Mouse (Mus musculus): ENCODE measurements at regions not wholly inside any gene's neighbourhood (a gene's known extent, or its start where the extent isn't known, plus 50 kb on each side); places are given as distances from the start of the nearest gene placed in this dataset.
"Not testable (repeated sequence)": the region's sequence is repeated elsewhere in the genome, so short reads cannot be mapped to it uniquely, and the experiment has no call there.

DNA sequence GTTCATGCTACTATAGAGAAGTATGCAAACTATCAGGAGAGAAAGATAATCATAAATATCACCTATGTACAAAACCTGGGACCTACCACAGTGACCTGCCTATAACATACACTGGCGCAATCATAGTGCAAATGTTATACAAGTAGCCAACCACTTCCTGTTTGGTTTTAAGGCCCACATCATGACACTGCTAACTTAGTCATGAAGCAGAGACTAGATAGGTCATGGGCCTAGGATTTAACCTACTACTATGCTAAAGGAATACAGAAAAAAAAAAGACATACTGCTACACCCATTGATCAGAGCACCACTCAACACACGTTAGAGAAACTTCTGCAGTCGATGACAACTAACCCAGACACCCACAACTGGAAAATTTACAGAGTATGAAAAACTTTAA is 498.6 kb upstream of the Acvr2a start:
- peak; percentile 57 for DNase-seq (ENCODE audit: low read depth, low spot score)

DNA sequence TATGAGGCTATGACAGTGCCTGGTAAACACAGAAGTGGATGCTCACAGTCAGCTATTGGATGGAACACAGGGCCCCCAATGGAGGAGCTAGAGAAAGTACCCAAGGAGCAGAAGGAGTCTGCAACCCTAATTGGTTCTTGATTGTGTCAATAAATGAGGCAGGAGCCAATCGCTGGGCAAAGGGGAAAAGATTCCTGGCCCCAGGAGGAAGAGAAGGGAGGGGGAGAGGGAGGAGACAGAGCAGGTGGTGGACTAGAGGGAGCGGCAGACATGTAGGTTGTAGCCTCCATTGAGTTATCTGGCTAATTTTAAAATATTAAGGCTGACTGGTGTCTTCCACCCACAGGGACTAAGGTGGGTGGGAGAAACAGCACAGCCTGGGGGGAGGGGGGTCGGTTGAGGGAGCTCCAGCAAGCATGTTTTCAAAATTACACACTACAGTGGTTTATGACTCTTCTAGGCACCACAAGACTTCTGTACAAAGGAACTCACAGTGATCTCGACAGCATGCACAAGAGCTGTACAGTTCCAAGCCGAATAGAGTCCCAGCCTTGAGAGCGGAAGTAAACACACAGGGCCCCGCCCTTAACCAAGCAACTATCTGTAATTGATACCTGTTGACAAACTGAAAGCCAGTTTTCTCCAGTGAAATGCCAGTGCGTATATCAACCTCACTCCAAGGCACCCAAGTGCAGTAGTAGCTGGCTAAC is 497.6 kb upstream of the Acvr2a start:
- DNase-seq (ENCODE audit: low read depth, low spot score) = peak; percentile 55

DNA sequence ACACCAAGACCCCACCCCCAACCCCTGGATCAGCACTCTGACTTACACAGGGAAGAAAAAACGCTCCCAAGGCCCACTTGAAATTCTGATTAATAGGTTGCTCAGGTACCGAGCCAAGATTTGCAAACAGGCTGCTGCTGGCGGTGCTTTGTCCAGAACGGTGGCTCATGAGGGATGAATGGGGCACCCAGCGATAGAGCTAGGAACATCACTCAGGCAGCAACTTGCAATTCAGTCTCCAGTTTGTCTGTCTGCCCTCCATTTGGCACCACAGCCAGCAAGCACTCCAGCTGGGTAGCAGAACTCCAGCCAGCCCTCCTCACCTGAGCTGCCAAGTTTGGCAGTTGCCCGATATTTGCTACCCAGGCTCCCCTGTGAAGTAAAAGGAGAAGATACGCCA is 496.1 kb upstream of the Acvr2a start:
- no peak for DNase-seq (ENCODE audit: low read depth, low spot score)

DNA sequence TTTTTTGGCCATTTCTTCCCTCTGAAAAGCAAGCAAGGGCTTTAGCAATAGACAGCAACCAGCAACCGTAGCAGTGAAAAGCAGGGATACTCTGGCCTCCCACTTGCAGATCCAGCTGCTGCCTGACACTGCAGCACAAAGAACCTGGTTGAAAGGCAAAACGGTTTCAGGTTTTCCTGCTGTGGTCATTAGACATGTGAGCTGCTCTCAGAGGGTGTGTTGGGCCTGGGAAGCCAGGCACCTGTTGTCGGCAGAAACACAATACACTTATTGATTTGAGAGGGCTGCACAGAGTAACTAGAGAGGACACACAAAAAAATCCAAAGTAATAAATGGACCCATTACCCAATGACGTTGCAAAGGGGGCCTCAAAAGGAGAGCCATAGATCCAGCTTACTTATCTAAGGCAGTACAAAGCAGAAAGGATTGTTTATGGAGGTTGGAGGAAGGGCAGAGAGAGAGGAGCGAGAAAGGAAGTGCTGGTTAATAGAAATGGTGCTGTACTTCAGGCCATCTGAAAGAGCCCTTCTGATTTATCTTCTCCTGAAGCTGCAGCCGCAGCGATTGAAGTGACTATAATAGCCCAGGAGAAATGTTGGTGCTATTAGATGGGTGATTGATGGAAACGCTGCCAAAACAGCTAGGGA is 495.4 kb upstream of the Acvr2a start:
- DNase-seq (ENCODE audit: low read depth, low spot score) = no peak

DNA sequence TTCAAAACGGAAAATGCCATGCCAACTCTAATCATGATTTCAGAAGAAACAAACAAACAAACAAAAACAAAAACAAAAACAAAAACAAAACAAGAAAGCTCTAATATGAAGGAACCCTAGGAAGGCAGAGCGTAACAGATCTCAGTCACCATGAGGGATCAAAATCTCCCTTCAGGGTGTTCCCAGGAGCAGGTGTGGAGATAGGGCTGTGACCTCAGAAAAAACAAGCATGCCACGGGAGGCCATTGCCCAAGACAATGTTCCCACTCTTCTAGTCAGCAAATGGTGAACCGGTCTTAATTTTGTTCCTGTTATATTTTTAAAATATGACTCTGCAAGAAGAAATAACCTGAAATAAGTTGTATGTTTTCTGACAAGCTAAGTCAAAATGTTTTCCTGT is 492.4 kb upstream of the Acvr2a start:
- DNase-seq (ENCODE audit: low read depth, low spot score) = no peak

DNA sequence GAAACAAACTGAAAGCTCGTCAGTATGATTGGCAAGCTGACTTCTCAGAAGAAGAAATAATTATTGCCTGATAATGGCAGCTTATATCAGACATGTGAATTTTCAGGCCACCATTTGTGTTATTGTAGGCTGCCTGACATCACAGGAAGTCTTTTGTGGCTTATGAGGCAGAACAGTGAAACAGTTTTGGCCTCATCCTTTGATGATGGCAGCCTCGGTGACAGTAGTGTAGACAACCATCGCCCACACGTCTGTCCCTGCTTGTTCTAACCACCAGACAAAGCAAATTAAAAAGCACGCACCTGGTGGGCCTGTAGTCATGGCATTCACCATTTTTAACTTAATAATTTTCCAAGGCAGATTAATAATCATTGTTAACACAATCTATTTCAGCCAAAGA is 491.6 kb upstream of the Acvr2a start:
- DNase-seq (ENCODE audit: low read depth, low spot score) = peak; percentile 89

DNA sequence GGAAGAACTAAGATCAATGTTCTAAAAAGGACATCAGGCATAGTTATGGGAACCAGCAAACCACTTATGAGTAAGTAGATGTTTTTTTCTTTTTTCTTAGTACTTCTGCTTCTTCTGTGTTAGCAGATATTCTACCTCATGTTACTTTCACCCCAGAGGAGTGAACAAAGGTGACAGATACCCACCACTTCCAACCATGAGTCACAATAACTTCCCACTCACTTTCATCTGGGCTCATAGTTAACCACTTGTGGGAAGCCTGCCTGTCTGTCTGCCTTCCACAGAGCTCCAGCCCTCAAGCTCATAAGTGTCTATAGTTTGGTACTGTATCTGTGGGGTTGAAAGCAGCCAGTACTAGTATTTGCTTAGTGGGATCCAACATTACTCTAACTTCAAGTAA is 485.7 kb upstream of the Acvr2a start:
- DNase-seq (ENCODE audit: low read depth, low spot score) = peak; percentile 53

DNA sequence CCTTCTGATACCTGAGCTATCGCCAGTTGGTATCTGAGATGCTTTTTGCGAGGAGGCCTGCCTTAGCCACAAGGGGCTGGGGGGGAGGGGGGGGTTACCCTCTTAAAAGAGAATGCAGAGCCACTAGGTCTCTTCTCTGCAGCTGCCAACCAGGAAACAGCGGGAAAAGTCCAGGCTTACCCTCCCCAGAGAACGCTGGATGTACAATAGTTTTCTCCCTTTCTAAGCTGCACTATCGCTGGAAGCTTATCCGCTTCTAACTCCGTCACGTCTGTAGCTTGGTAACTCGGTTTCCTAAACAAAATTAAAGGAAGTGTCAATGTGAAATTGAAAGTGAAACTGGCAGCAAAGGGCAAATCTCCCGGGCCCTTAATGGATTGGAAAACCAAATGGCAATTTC is 481.1 kb upstream of the Acvr2a start:
- peak; percentile 68 for DNase-seq (ENCODE audit: low read depth, low spot score)

DNA sequence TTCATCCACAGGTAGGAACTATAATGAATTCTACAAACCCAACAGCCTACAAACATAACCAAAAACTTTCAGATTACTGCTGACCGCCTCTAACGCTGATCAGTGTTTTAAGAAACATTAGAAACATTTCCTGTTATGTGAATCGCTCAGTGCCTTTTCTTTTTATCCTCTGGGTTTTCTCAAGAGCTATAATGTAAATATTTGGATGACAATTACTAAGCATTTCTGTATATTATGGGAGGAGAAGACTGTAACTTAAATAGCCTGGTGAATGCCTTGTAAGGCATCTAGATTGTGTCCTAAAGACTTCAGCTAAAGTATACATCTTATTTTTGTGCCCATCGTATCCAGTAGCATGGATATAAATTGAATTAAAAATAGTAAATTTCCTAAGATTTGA is 465.9 kb upstream of the Acvr2a start:
- no peak for DNase-seq (ENCODE audit: low read depth, low spot score)

DNA sequence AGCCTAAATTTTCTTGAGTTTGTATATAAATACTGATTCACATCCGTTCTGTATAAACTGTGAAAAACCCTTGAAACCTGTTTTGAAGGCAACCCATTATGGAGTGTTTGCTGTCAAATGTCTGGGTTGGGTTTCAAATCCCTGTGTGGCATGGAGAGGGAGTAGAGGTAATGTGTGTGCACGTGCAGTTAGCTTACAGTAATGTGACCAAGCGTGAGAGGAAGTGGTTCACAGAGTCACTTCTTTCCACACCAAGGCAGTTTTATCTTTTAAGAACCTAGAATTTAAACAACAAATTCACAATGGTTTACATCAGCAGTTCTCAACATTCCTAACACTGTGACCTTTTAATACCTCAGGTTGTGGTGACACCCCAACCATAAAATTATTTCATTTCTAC is 464.1 kb upstream of the Acvr2a start:
- DNase-seq (ENCODE audit: low read depth, low spot score) = peak; percentile 35

DNA sequence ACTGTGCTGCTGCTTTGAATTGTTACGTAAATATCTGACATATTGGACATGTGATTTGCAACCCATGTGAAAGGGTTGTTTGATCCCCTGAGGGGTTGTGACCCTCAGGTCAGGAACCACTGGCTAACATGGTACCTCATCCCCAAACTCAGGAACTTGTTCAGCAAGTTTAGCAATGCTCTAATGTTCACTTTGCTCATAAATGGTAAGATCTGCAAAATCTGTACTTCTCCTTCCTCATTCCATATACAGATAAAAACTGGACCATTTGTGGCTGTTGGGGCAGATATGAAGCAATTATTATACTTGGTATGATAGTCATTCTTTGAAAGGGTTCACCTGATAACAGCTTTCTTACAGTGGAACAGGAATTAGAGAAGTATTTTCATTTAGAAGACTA is 463.7 kb upstream of the Acvr2a start:
- no peak for DNase-seq (ENCODE audit: low read depth, low spot score)

DNA sequence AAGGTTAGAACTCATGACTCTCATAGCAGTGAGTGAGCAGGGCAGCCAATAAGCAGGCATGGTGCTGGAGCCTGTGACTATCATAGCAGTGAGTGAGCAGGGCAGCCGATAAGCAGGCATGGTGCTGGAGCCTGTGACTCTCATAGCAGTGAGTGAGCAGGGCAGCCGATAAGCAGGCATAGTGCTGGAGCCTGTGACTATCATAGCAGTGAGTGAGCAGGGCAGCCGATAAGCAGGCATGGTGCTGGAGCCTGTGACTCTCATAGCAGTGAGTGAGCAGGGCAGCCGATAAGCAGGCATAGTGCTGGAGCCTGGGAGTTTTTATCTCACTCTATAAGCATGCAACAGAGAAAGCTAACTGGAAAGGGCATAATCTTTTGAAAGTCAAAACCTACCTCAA is 442.3 kb upstream of the Acvr2a start:
- not testable (repeated sequence) for DNase-seq (ENCODE audit: low read depth, low spot score)

DNA sequence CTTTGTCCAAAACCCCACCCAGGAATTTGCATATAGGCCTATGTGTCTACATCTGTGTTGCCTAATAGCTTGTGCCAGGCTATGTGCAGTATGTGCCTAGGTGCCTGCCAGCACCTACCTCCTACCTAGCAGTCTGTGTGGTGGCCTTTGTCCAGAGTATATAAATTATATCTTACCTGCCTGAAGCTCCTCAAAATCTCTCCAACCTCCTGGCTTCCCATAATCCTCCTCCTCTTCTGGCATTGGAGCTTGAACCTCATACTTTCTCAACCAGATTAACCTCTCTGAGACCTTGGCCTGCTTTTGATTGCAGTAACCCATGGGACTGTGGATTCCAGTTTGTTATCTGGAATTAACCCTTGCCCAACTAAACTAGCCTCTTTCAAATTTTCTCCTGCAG is 440.8 kb upstream of the Acvr2a start:
- DNase-seq (ENCODE audit: low read depth, low spot score) = no peak

DNA sequence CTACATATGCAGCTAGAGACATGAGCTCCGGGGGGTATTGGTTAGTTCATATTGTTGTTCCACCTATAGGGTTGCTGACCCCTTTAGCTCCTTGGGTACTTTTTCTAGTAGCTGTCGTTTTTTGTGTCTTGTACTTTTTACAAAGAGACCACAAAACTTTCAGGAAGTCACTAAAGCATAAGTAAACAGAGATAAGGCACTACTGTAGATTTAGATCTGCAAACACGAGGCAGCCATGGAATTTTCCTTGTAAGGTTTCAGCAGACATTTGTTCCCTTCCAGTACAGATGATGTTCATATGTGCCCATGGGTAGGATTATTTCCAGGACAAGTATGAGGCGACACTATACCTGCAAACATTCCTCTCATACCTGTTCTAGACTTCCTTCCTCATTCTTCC is 439.6 kb upstream of the Acvr2a start:
- no peak for DNase-seq (ENCODE audit: low read depth, low spot score)

DNA sequence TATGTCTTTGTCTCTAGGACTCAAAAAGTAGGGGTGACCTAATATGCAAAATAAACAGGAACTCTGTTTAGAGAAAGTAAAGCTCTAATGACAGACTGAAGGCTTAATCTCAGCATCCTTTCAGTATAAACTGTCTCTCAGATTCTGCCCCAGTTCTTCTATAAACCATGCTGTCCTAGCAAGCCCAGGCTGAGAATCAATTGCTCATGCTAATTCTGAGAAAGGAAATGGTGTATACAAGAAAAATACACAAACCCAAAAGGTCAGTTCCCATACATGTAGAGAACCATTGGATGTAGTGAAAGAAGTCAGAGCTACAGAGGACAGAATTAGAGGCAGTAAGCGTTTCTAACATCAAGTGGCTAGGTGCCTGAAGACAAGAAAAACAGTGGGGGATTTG is 435.7 kb upstream of the Acvr2a start:
- no peak for DNase-seq (ENCODE audit: low read depth, low spot score)

DNA sequence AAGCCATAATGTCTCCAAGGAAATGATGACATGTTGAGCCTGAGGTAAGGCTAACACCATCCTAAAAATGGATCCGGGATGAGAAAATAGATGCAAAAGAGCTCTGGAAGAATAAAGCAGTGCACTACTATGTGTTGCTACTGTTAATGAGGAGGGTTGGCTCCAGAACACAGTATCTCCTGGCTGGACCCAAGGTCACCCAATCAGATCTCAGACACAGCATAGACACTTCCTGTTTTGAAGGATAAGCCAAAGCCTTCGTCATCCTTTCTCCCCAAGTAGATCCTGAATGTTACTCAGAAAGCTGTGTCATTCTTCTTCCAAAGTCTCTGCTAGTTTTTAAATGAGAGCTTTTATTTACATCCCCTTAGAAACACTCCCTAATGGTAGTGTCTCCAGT is 435.2 kb upstream of the Acvr2a start:
- DNase-seq (ENCODE audit: low read depth, low spot score) = no peak

DNA sequence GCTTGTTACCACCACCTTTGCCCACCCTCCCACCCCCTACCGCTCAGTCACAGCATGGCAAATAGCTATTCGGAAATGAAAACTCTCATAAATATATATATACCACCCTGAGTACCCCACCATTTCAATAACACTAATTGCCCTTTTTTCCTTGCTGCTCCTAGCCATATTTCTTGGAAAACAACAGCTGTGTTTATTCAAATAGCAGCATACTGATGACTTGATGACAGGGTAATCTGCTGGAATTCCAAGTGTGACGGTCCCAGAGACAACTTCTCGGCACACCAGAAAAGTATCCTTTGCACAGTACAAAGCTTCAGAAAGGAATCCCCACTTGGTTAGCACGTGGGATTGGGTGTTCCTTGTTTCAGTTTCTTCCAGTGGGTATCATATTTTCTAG is 433.8 kb upstream of the Acvr2a start:
- no peak for DNase-seq (ENCODE audit: low read depth, low spot score)

DNA sequence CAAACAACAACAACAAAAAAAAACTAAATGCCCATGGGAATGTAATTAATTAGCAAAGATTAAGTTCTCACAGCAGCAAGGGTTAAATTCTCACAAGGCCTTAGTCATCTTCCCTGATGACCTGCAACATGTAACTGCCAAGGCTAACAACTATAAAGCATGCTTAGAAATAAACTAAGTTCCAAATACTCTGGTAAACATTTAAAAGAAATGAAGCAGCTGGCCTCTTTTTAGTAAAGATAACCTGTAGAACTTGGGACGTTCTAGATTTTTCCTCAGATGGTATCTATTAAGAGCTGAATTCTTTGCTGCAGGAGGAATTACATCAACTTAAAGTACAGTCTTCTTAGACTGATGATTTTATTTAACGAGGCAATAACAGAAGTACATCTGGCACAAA is 433.1 kb upstream of the Acvr2a start:
- no peak for DNase-seq (ENCODE audit: low read depth, low spot score)

DNA sequence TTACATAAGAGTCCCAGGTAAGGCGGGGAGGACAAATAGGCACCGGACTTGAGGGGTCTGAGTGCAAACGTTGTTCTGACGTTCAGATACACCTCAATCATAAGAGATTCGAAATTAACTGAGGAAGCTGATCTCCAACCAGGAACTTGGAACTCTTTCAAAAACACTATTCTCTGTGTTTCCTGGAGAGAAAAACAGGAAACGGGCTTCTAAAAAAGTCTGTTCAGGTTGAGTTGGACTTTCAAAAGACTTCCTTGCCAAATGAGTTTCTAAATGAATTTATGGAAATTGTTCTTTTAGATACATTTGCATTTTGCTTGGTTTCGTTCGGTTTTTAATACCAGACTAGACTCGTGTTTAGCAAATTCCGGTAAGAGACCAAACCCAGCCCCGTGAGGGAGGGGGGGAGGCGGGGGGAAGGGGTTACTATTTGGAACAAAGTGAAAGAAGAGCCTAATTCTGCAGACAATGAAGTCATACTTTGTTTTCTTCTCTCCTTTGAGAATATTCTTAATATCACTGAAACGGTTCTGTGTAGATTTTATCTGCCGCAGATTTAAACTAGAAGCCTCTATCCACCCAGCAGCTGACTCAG is 432.3 kb upstream of the Acvr2a start:
- DNase-seq (ENCODE audit: low read depth, low spot score) = peak; percentile 60

DNA sequence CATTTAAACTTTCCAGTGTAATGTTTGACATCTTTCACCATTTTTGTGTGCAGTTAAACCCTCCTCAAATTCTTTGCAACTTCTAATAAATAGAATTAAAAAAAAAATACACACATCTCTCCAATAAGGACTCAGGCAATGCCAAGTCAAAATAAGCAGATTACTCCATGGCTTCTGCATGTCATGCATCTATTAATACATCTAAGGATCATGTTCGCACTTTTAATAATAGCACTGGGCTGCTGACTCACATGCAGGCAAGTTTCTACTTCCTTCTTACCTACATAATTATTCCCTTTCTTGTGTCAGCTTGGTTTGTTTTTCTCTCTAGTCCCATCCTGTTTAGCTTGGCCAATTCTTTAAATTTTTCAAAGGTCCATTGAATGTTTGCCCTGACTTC is 415.4 kb upstream of the Acvr2a start:
- DNase-seq (ENCODE audit: low read depth, low spot score) = no peak

DNA sequence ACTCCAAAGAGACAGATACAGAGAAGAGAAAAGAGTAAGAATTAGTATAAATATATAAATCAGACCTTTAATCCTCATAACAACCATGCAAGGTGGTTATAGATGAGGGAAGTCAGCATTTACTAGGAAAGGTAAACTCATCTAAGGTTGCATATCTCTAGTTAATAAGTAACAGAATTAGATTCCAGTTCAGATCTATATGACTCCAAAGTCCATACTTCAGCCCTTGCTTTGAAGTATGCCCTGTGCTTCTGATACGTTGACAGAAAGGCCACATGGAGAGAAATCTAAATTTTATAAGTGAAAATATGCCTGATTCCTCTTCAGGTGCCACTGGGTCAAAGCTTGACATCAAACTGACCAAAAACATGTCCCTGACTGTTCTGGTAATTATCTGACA is 414.7 kb upstream of the Acvr2a start:
- DNase-seq (ENCODE audit: low read depth, low spot score) = no peak

DNA sequence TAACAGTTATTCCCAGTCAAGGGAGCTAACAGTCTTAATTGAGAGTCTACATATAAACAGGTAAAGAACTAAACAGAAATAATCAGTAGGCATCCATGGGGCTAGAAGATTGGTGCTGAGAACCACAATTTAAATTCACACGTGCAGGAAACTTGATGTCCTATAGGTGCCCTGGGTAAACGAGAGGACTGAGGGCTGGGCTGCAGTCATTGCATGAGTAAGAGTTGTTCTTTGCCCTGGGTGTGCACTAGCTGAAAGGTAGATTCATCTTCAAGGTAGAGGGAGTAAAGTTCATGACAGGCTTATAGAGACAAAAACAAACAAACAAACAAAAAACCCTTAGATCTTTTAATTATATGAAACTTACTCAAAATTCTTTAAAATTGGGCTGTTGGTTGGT is 411.1 kb upstream of the Acvr2a start:
- DNase-seq (ENCODE audit: low read depth, low spot score) = no peak

DNA sequence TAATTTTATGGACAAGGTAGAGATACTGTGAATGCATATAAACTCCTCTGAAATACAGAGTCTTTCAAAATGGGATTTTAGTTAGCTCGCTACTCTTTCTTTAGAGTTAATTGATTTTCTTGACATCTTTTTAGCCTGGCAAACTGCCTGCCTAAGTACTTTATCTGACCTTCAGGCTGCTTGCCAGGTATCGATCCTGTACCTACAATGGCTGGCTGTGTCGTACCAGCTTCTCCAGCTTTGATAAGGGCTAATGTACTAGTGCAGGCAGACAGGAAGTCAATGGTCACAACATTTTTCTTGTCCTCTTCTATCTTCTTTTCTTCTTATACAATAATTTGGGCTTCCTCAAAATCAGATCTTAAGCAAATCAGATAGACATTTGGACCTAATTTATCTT is 409.4 kb upstream of the Acvr2a start:
- no peak for DNase-seq (ENCODE audit: low read depth, low spot score)

Data from CD4-positive, CD25-positive, alpha-beta regulatory T cell, adult 2 months (primary cell).